In the genomic region with DNA sequence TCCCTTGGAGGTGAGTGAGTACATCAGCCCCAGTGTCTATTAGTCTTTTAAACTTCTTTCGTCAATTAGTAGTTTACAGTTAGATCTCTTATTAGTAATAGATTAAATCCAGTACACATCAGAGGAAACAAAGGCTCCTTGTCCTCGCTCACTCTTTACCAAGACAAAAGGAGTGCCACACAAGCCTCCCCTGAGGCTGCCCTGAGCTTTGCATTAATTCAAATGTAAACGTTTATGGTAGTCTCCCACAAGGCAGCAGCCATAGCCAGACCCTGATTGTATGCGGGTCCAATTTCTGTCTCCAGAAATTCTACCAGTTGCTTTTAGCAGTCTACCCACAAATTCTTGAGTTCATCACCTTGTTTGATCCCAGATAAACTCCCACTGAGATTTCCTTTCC, we compare ENCODE assay signal across 18 mouse cellular contexts.
"Had no signal": no experiment of that assay in that cellular context is flagged by ENCODE, and none has a peak within 500 bp of the region (broad histone marks: within the 10 kb centered on the region; RNA-seq: fewer than 3 reads in every experiment).

No protein-coding gene starts in this region.

- DNase-seq: lung, adult 2 months; lung, postnatal 14 days; lung, postnatal 36 days; retina, postnatal 1 day; right cerebral cortex, adult 18-20 months; right cerebral cortex, postnatal 25 days; right cerebral cortex, postnatal 4 days; spleen, adult 18-20 months; thymus, adult 18-20 months; thymus, postnatal 14 days; thymus, postnatal 36 days had no signal

- H3K9ac ChIP-seq: lung, embryonic 15.5 days; midbrain, embryonic 13.5 days; midbrain, embryonic 15.5 days; neural tube, embryonic 13.5 days; neural tube, embryonic 15.5 days had no signal

- H3K27ac ChIP-seq: lung, embryonic 15.5 days; macrophage; midbrain, embryonic 13.5 days; midbrain, embryonic 15.5 days; neural tube, embryonic 13.5 days; neural tube, embryonic 15.5 days had no signal

- H3K4me3 ChIP-seq: lung, embryonic 15.5 days; megakaryocyte, embryonic 14.5 days; midbrain, embryonic 13.5 days; midbrain, embryonic 15.5 days; neural tube, embryonic 13.5 days; neural tube, embryonic 15.5 days had no signal

- H3K36me3 ChIP-seq: lung, embryonic 15.5 days; midbrain, embryonic 13.5 days; midbrain, embryonic 15.5 days; neural tube, embryonic 13.5 days; neural tube, embryonic 15.5 days had no signal

- H3K4me1 ChIP-seq: lung, embryonic 15.5 days; megakaryocyte, embryonic 14.5 days; midbrain, embryonic 13.5 days; midbrain, embryonic 15.5 days; neural tube, embryonic 13.5 days; neural tube, embryonic 15.5 days had no signal

- H3K27me3 ChIP-seq: lung, embryonic 15.5 days; midbrain, embryonic 13.5 days; midbrain, embryonic 15.5 days; neural tube, embryonic 13.5 days; neural tube, embryonic 15.5 days had no signal
